Mouse (Mus musculus) MEL (cell line): ENCODE measurements at regions not wholly inside any gene's neighbourhood (a gene's known extent, or its start where the extent isn't known, plus 50 kb on each side); places are given as distances from the start of the nearest gene placed in this dataset.

ENCODE experiments used
- DNase-seq: peaks from one replicate; pipeline ENCODE4 v3.0.0; 2011; ENCODE audit warnings: low read depth, low spot score
- H3K27ac ChIP-seq: 2 replicates; pipeline ENCODE4 v1.5.1; 2012; ENCODE audit warnings: low read depth, mild to moderate bottlenecking, control low read depth, low read length, moderate library complexity; ENCODE audit not compliant: control insufficient read depth
- H3K27me3 ChIP-seq, 2 experiments: fragments of 150-350 bp in 1 of 2; sonication (generic) in 1 of 2; 2 replicates each; pipeline ENCODE4 v1.6.1; 2012; ENCODE audit warnings: low read length in 2 of 2, mild to moderate bottlenecking in 2 of 2, improper control_type of control experiment in 1 of 2, moderate library complexity in 1 of 2; ENCODE audit not compliant: insufficient read depth in 2 of 2, control insufficient read depth in 1 of 2
- H3K36me3 ChIP-seq, 2 experiments: 2 replicates each; pipeline ENCODE4 v1.6.1; 2012 to 2014; ENCODE audit warnings: low read length in 2 of 2, improper control_type of control experiment in 1 of 2, inconsistent platforms in 1 of 2, mild to moderate bottlenecking in 1 of 2; ENCODE audit not compliant: insufficient read depth in 2 of 2, control insufficient read depth in 1 of 2
- H3K4me1 ChIP-seq, 2 experiments: fragments of 150-350 bp in 1 of 2; sonication (generic) in 1 of 2; 2 replicates each; pipeline ENCODE4 v1.6.1; 2012; ENCODE audit warnings: low read length in 2 of 2, improper control_type of control experiment in 1 of 2, mild to moderate bottlenecking in 1 of 2; ENCODE audit not compliant: insufficient read depth in 2 of 2, control insufficient read depth in 1 of 2
- H3K4me3 ChIP-seq, 2 experiments: fragments of 150-350 bp in 1 of 2; sonication (generic) in 1 of 2; 2 replicates each; pipeline ENCODE4 v1.5.1; 2012; ENCODE audit warnings: low read depth in 2 of 2, low read length in 2 of 2, mild to moderate bottlenecking in 2 of 2, moderate library complexity in 2 of 2, control low read depth in 1 of 2, improper control_type of control experiment in 1 of 2; ENCODE audit not compliant: control insufficient read depth in 1 of 2, insufficient read depth in 1 of 2
- H3K79me2 ChIP-seq: 2 replicates; pipeline ENCODE4 v1.6.1; 2012; ENCODE audit warnings: mild to moderate bottlenecking, low read length, moderate library complexity; ENCODE audit not compliant: control insufficient read depth, poor library complexity, insufficient read depth
- H3K9ac ChIP-seq: 2 replicates; pipeline ENCODE4 v1.6.1; 2012; ENCODE audit warnings: low read depth, mild to moderate bottlenecking, control low read depth, low read length, moderate library complexity; ENCODE audit not compliant: control insufficient read depth, poor library complexity, severe bottlenecking
- H3K9me3 ChIP-seq: fragments of 150-350 bp; sonication (generic); replicated peaks from 2 replicates; pipeline ENCODE4 v1.6.1; 2012; ENCODE audit warnings: mild to moderate bottlenecking, low read length, improper control_type of control experiment, moderate library complexity; ENCODE audit not compliant: insufficient read depth
- BHLHE40 ChIP-seq: IDR thresholded peaks from 2 replicates; pipeline ENCODE4 v1.6.1; 2012; ENCODE audit warnings: low read depth, mild to moderate bottlenecking, inconsistent platforms, low read length, improper control_type of control experiment, borderline replicate concordance
- E2F4 ChIP-seq: IDR thresholded peaks from 2 replicates; pipeline ENCODE4 v1.6.1; 2011; ENCODE audit warnings: low read depth, low read length, improper control_type of control experiment, borderline replicate concordance
- GATA1 ChIP-seq: IDR thresholded peaks from 2 replicates; pipeline ENCODE4 v1.6.1; 2011; ENCODE audit warnings: low read depth, low read length, improper control_type of control experiment
- HCFC1 ChIP-seq: IDR thresholded peaks from 2 replicates; pipeline ENCODE4 v1.6.1; 2012; ENCODE audit warnings: low read depth, mild to moderate bottlenecking, inconsistent platforms, low read length, improper control_type of control experiment, moderate library complexity
- KAT2A ChIP-seq: conservative IDR thresholded peaks from 2 replicates; pipeline ENCODE4 v1.6.1; 2012; ENCODE audit warnings: low read depth, low read length, improper control_type of control experiment, inconsistent platforms
- MAX ChIP-seq: IDR thresholded peaks from 2 replicates; pipeline ENCODE4 v1.6.1; 2011; ENCODE audit warnings: low read length, improper control_type of control experiment
- MAZ ChIP-seq: IDR thresholded peaks from 2 replicates; pipeline ENCODE4 v1.6.1; 2012; ENCODE audit warnings: low read depth, mild to moderate bottlenecking, inconsistent platforms, low read length, improper control_type of control experiment
- MXI1 ChIP-seq: IDR thresholded peaks from 2 replicates; pipeline ENCODE4 v1.6.1; 2011; ENCODE audit warnings: mild to moderate bottlenecking, low read depth, low read length, improper control_type of control experiment
- MYB ChIP-seq: IDR thresholded peaks from 2 replicates; pipeline ENCODE4 v1.6.1; 2011; ENCODE audit warnings: mild to moderate bottlenecking, low read depth, low read length, improper control_type of control experiment
- MYC ChIP-seq: IDR thresholded peaks from 2 replicates; pipeline ENCODE4 v1.6.1; 2011; ENCODE audit warnings: low read depth, mild to moderate bottlenecking, low read length, improper control_type of control experiment, moderate library complexity
- NELFE ChIP-seq: IDR thresholded peaks from 2 replicates; pipeline ENCODE4 v1.6.1; 2011; ENCODE audit warnings: low read depth, low read length, improper control_type of control experiment
- NRF1 ChIP-seq: IDR thresholded peaks from 2 replicates; pipeline ENCODE4 v1.6.1; 2014; ENCODE audit warnings: low read depth, mild to moderate bottlenecking, inconsistent platforms, low read length, improper control_type of control experiment, moderate library complexity; ENCODE audit not compliant: poor library complexity, insufficient read depth, severe bottlenecking
- POLR2A ChIP-seq, 2 experiments: IDR thresholded peaks; 2 replicates each; pipeline ENCODE4 v1.6.1; 2011 to 2012; ENCODE audit warnings: low read length in 2 of 2, mild to moderate bottlenecking in 2 of 2, control low read depth in 1 of 2, improper control_type of control experiment in 1 of 2, low read depth in 1 of 2, moderate library complexity in 1 of 2; ENCODE audit not compliant: control insufficient read depth in 1 of 2, insufficient read depth in 1 of 2, poor library complexity in 1 of 2
- POLR2AphosphoS2 ChIP-seq: IDR thresholded peaks from 2 replicates; pipeline ENCODE4 v1.6.1; 2011; ENCODE audit warnings: low read length, improper control_type of control experiment
- POLR2AphosphoS5 ChIP-seq: IDR thresholded peaks from 2 replicates; pipeline ENCODE4 v1.6.1; 2012; ENCODE audit warnings: low read depth, borderline replicate concordance, mild to moderate bottlenecking, inconsistent platforms, low read length, moderate library complexity, mixed read lengths
- RAD21 ChIP-seq: IDR thresholded peaks from 2 replicates; pipeline ENCODE4 v1.6.1; 2011; ENCODE audit warnings: mild to moderate bottlenecking, low read depth, low read length, improper control_type of control experiment
- SIN3A ChIP-seq: IDR thresholded peaks from 2 replicates; pipeline ENCODE4 v1.6.1; 2012; ENCODE audit warnings: low read length, improper control_type of control experiment, inconsistent platforms
- SMC3 ChIP-seq: IDR thresholded peaks from 2 replicates; pipeline ENCODE4 v1.6.1; 2011; ENCODE audit warnings: low read depth, low read length, improper control_type of control experiment
- TAL1 ChIP-seq: IDR thresholded peaks from 2 replicates; pipeline ENCODE4 v1.6.1; 2012; ENCODE audit warnings: mild to moderate bottlenecking, inconsistent platforms, low read length, moderate library complexity, mixed read lengths
- TBP ChIP-seq: IDR thresholded peaks from 2 replicates; pipeline ENCODE4 v1.8.0; 2011; ENCODE audit warnings: low read depth, low read length, improper control_type of control experiment
- TCF12 ChIP-seq: IDR thresholded peaks from 2 replicates; pipeline ENCODE4 v1.6.1; 2014; ENCODE audit warnings: low read depth, mild to moderate bottlenecking, inconsistent platforms, low read length, improper control_type of control experiment, moderate library complexity
- USF1 ChIP-seq: IDR thresholded peaks from 2 replicates; pipeline ENCODE4 v1.6.1; 2014; ENCODE audit warnings: low read depth, mild to moderate bottlenecking, inconsistent platforms, low read length, improper control_type of control experiment, moderate library complexity
- USF2 ChIP-seq, 2 experiments: IDR thresholded peaks; 2 replicates each; pipeline ENCODE4 v1.6.1; 2011 to 2012; ENCODE audit warnings: improper control_type of control experiment in 2 of 2, low read length in 2 of 2, borderline replicate concordance in 1 of 2, inconsistent platforms in 1 of 2, low read depth in 1 of 2, mild to moderate bottlenecking in 1 of 2; ENCODE audit not compliant: insufficient read depth in 1 of 2
- ZMIZ1 ChIP-seq: IDR thresholded peaks from 2 replicates; pipeline ENCODE4 v1.6.1; 2012; ENCODE audit warnings: low read depth, mild to moderate bottlenecking, inconsistent platforms, low read length, improper control_type of control experiment, moderate library complexity

DNA sequence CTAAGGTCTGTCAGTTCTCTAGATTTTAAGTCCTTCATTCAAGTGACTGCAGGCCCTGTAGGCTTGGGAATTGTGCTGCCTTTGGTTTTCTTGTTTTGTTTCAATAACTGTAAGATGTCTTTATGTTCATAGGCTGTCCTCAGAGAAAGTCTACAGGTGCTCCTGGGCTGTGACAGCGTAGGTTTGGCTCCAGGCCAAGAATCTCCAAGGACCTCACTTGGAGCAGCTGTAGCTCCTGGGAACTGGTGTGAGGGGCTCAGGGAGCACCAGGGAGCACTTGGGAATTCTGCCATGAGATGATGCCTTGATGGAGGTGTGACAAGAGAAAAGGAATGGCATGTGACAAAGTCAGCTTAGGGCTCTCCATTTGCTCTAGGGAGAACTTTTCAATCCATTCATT is 581.9 kb downstream of the 1700064H15Rik start:
- Histone ChIP-seq H3K9me3 (no peaks in the 10 kb centered on the region), H3K36me3 (no peaks in the 10 kb centered on the region), H3K79me2 (no peaks in the 10 kb centered on the region), H3K4me1 (no peaks in the 10 kb centered on the region), H3K4me3 (no peak overlapping the region), H3K27ac (no peak overlapping the region), H3K9ac (no peak overlapping the region), H3K27me3 (no peaks in the 10 kb centered on the region; a peak in 1 of 4 replicates)
- no peak for TF ChIP-seq E2F4
- no peak for TF ChIP-seq POLR2A (IDR thresholded peaks at IDR 0.05; ENCODE audit: control insufficient read depth in 1 of 2, insufficient read depth in 1 of 2, low read depth in 1 of 2, low read length in 2 of 2, poor library complexity in 1 of 2)
- no peak for TF ChIP-seq SMC3
- no peak for TF ChIP-seq MAZ
- TF ChIP-seq NRF1: no peak
- no peak for TF ChIP-seq BHLHE40
- TF ChIP-seq ZMIZ1: no peak
- TF ChIP-seq POLR2AphosphoS5: no peak
- TF ChIP-seq MAX: no peak
- TF ChIP-seq SIN3A: no peak
- no peak for TF ChIP-seq TCF12
- no peak for TF ChIP-seq NELFE
- no peak for TF ChIP-seq TBP
- DNase-seq: no peak

DNA sequence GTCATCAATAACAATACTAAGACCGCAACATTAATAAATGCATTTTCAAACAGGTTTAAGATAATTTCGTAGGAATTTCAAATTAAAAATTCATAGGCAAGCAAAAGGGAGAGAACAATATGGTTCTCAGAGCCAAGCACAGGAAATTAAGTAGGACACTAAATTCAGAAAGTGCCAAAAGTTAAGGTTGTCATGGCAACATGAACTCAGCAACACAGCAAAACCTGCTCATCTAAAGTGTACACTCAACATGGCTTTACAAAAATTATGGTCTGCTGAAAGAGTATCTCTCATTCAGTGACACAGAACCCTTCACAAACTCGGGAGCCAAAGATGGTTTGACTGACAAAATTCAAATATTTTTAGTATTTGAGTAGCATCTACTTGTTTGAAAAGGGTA is 572.5 kb downstream of the 1700064H15Rik start:
- Histone ChIP-seq H3K4me3 (no peak overlapping the region), H3K9ac (no peak overlapping the region), H3K79me2 (no peaks in the 10 kb centered on the region), H3K9me3 (no peaks in the 10 kb centered on the region), H3K36me3 (no peaks in the 10 kb centered on the region), H3K27ac (no peak overlapping the region), H3K4me1 (no peaks in the 10 kb centered on the region), H3K27me3 (no peaks in the 10 kb centered on the region)
- no peak for TF ChIP-seq USF2 (IDR thresholded peaks at IDR 0.05; ENCODE audit: borderline replicate concordance in 1 of 2, insufficient read depth in 1 of 2, low read depth in 1 of 2, low read length in 2 of 2)
- no peak for TF ChIP-seq HCFC1
- TF ChIP-seq MAX: no peak
- TF ChIP-seq GATA1: no peak
- no peak for TF ChIP-seq MXI1
- TF ChIP-seq MAZ: no peak
- no peak for TF ChIP-seq NRF1
- no peak for TF ChIP-seq MYB
- no peak for TF ChIP-seq POLR2AphosphoS2
- no peak for TF ChIP-seq TBP
- TF ChIP-seq TAL1: no peak
- TF ChIP-seq RAD21: no peak
- no peak for TF ChIP-seq POLR2A (IDR thresholded peaks at IDR 0.05; ENCODE audit: control insufficient read depth in 1 of 2, insufficient read depth in 1 of 2, low read depth in 1 of 2, low read length in 2 of 2, poor library complexity in 1 of 2)
- no peak for TF ChIP-seq USF1
- TF ChIP-seq MYC: no peak
- no peak for TF ChIP-seq TCF12
- TF ChIP-seq KAT2A: no peak
- no peak for TF ChIP-seq POLR2AphosphoS5
- no peak for DNase-seq
